Mouse (Mus musculus) kidney, embryonic 16.5 days (tissue): ENCODE measurements at regions not wholly inside any gene's neighbourhood (a gene's known extent, or its start where the extent isn't known, plus 50 kb on each side); places are given as distances from the start of the nearest gene placed in this dataset.
A peak's percentile ranks its signal among the peaks of the same experiment; 100 is the strongest.

ENCODE experiments used
- ATAC-seq: fragments of 200-750 bp; cut with Nextera tagmentation; 2 replicates; pipeline ENCODE4 v1.8.0; 2017; ENCODE audit warnings: moderate TSS enrichment; ENCODE audit not compliant: low FRiP score, low TSS enrichment
- H3K27ac ChIP-seq: fragments of 300-500 bp; sonication (generic); 2 replicates; pipeline ENCODE4 v1.5.1; 2014; ENCODE audit warnings: low read length
- H3K27me3 ChIP-seq: fragments of 300-500 bp; sonication (generic); 2 replicates; pipeline ENCODE4 v1.6.1; 2014; ENCODE audit warnings: low read length, control low read depth, mixed read lengths; ENCODE audit not compliant: insufficient read depth
- H3K36me3 ChIP-seq: fragments of 300-500 bp; sonication (generic); 2 replicates; pipeline ENCODE4 v1.6.1; 2014; ENCODE audit warnings: low read length, control low read depth, mixed read lengths; ENCODE audit not compliant: insufficient read depth
- H3K4me1 ChIP-seq: fragments of 300-500 bp; sonication (generic); 2 replicates; pipeline ENCODE4 v1.6.1; 2014; ENCODE audit warnings: low read length, control low read depth, mixed read lengths; ENCODE audit not compliant: insufficient read depth
- H3K4me2 ChIP-seq: fragments of 300-500 bp; sonication (generic); replicated peaks from 2 replicates; pipeline ENCODE4 v1.6.1; 2014; ENCODE audit warnings: low read depth, low read length
- H3K4me3 ChIP-seq: fragments of 300-500 bp; sonication (generic); 2 replicates; pipeline ENCODE4 v1.5.1; 2014; ENCODE audit warnings: mild to moderate bottlenecking, low read length
- H3K9ac ChIP-seq: fragments of 300-500 bp; sonication (generic); replicated peaks from 2 replicates; pipeline ENCODE4 v1.6.1; 2014; ENCODE audit warnings: low read length
- H3K9me3 ChIP-seq: fragments of 300-500 bp; sonication (generic); 2 replicates; pipeline ENCODE4 v1.6.1; 2016; ENCODE audit warnings: low read length, control low read depth
- WGBS: fragments of 180-500 bp; shearing (Covaris S2); extraction: QIAGEN DNeasy Blood & Tissue Kit; methylation state at CpG from one replicate; pipeline ENCODE4 v1.1.7; 2014; 5-methylcytosine and 5-hydroxymethylcytosine counted together

DNA sequence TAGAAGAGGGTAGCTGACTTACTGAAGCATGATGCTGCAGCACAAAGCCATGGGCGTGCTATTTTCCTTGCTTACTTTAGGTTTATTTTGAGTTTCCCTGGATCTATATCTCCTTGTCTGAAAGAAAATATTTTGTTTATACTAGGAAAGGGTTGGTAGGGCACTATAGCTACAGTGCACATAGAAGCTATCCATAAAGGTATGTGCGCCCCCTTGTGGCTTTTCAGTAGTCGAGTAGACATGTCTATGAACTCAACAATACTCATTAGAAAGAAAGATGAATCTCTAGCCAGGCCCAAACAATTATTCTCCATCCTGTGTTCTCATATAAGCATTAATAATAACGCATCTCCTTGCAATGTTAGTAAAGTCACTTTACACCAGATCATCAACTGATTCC, 114.3 kb downstream of the Rab38 start:
- H3K27ac ChIP-seq, result no peak overlapping the region
- H3K27me3 ChIP-seq, result no peaks in the 10 kb centered on the region
- 15% methylated on average over 4 of the region's 4 CpGs for WGBS
- H3K9ac ChIP-seq, result no peak overlapping the region
- no peak overlapping the region for H3K4me2 ChIP-seq
- no peaks in the 10 kb centered on the region for H3K36me3 ChIP-seq
- no peaks in the 10 kb centered on the region for H3K9me3 ChIP-seq
- H3K4me1 ChIP-seq, result no peaks in the 10 kb centered on the region
- ATAC-seq, result peak; percentile 80
- no peak overlapping the region for H3K4me3 ChIP-seq

DNA sequence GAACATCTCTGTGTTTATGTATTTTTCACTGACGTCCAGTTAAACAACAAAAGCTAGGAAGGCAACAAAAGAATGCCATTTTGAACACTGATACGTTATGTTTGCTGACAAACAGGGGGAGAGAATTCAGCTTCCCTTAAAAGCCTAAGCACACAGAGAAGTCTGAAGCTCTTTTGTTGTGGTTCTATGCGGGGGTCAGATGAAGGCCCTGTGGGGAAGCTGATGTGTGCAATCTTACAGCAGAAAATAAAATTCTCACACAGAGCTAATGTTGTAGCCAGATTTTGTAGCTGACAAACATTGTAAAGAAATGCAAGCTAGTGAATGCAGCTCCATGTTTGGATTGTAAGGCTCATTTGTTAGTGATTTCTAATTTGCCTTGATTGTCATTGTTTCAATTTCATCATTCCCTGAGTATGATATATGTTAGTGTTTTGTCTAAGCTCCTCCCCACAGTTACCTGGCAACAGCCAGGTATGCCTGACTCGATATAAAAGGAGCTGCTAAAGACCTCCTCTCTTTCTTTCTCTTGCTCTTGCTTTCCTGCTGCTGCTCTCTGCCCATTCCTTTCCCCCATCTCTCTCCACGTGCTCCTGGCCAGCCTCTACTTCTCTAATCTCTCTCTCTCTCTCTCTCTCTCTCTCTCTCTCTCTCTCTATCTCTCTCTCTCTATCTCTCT, 115.0 kb downstream of the Rab38 start:
- ATAC-seq, result no peak
- H3K4me3 ChIP-seq, result no peak overlapping the region
- no peaks in the 10 kb centered on the region for H3K4me1 ChIP-seq
- H3K9me3 ChIP-seq, result no peaks in the 10 kb centered on the region
- no peak overlapping the region for H3K27ac ChIP-seq
- H3K36me3 ChIP-seq, result no peaks in the 10 kb centered on the region
- H3K9ac ChIP-seq, result no peak overlapping the region
- WGBS, result 67% methylated on average over 5 of the region's 5 CpGs
- no peaks in the 10 kb centered on the region for H3K27me3 ChIP-seq
- no peak overlapping the region for H3K4me2 ChIP-seq

DNA sequence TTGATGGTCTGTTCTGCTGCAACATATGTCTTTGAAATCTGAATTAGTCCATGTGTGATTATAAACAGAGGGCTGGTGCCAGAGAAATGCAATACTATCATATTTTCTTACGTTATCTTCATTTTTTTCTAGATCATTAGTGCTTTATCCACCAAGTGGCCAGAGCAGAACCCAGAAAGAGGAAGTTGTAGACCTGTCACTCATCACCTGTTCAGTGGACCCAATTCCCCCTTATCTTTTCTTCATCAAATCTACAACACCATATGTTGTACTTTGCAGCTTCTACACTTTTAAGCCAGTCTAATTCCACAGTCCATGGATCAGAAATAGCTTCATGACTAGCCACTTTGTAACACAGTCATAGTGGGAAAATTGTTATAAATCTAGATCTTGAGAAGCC, 145.0 kb downstream of the Rab38 start:
- WGBS, result 71% methylated on average over 1 of the region's 1 CpGs
- ATAC-seq, result no peak

DNA sequence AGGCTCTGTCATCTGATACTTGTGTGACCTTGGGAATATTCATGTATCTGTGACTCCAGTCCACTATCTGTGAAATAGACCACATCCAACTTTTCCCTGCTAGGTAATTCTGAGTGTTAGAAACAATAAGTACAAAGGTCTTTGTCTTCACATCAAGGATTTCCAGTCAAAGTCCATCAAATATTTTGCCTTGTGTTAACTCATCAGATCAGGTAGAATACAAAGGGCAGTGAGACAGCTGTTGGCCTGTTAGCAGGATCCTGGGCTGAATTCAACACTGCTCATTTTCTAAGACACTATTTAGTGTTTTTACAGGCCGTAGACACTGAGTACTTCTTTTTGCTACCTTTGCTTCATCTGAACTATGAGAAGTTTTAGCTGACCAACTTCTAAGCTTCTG, 170.7 kb downstream of the Rab38 start:
- 74% methylated on average over 1 of the region's 1 CpGs for WGBS
- Histone ChIP-seq H3K27me3 (no peaks in the 10 kb centered on the region), H3K4me2 (no peak overlapping the region), H3K4me3 (no peak overlapping the region), H3K9ac (no peak overlapping the region), H3K27ac (no peak overlapping the region), H3K9me3 (no peaks in the 10 kb centered on the region), H3K4me1 (no peaks in the 10 kb centered on the region), H3K36me3 (no peaks in the 10 kb centered on the region)
- no peak for ATAC-seq

More for the DNA sequence above, 145.0 kb downstream of the Rab38 start:
- H3K9me3 ChIP-seq, result no peaks in the 10 kb centered on the region
- H3K36me3 ChIP-seq, result no peaks in the 10 kb centered on the region
- no peaks in the 10 kb centered on the region for H3K4me1 ChIP-seq
- no peaks in the 10 kb centered on the region for H3K27me3 ChIP-seq
- H3K4me2 ChIP-seq, result no peak overlapping the region
- H3K27ac ChIP-seq, result no peak overlapping the region
- no peak overlapping the region for H3K9ac ChIP-seq
- H3K4me3 ChIP-seq, result no peak overlapping the region
